Mouse (Mus musculus) left cerebral cortex, postnatal 14 days (tissue): ENCODE measurements at regions not wholly inside any gene's neighbourhood (a gene's known extent, or its start where the extent isn't known, plus 50 kb on each side); places are given as distances from the start of the nearest gene placed in this dataset.

Experiments
- DNase-seq, 2 experiments: peaks; one replicate each; pipeline ENCODE4 v3.0.0; 2021 to 2022; ENCODE audit warnings: low spot score in 2 of 2, mixed read lengths in 1 of 2
- intact Hi-C: fragments of 180-260 bp; cut with DNase I; formaldehyde crosslinking; loops from one replicate; pipeline ENCODE4 v1.15.1; 2025

DNA sequence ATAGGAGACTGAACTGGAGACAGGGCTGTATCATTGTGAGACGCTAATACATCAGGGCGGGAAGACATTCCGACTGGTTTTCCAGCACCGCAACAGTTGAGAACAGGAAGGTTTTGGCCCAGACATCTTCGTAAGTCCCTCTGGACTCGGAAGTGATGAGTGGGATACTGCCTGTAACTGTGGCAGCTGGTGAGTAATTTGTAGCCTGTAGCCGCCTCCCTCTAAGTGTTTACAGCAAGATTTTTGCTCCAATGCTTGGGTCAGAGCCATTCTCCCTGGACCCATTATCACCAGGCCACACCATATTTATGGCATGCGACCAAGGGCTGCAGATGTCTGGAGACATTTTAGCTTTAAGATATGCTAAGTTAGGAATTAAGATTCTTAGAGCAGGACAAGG is 351.5 kb downstream of the Etnk1 start:
- no peak for DNase-seq
- intact Hi-C loops = no loop called here

- DNase-seq = no peak
- intact Hi-C loops = no loop called here
Observed at GRCm38 (mm10) chr6:143519668-143520067, 352.6 kb downstream of the Etnk1 start.

DNA sequence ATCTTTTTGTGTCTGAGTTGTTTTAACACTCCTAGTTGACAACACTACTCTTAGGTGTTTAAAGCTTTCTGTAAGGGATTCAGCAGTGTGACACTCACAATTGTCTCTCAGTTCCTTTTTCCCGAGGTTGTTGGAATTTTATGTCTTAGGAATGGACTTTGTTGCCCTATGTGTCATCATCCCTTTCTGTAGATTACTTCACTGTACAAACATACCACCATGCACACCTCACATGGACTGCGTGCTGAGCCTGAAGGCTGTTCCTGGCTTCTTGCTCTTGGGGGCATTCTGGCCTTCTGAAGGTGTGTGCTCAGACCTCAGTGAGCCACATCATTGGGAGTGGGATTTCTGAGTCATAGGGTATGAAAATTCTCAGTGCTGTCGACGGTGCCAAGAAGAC is 358.1 kb downstream of the Etnk1 start:
- DNase-seq = no peak
- intact Hi-C loops = no loop called here

GRCm38 (mm10) chr6:143528898-143529297 is 361.9 kb downstream of the Etnk1 start:
- no peak for DNase-seq
- intact Hi-C loops = no loop called here

GRCm38 (mm10) chr6:143530372-143531224 is 363.6 kb downstream of the Etnk1 start:
- intact Hi-C loops = no loop called here
- no peak for DNase-seq

- peak in 1 of 2 experiments; percentile 9 for DNase-seq
Observed at GRCm38 (mm10) chr6:143531477-143531876, 364.5 kb downstream of the Etnk1 start.

GRCm38 (mm10) chr6:143532380-143532779 is 365.4 kb downstream of the Etnk1 start:
- intact Hi-C loops = no loop called here
- no peak for DNase-seq

More at GRCm38 (mm10) chr6:143531477-143531876, 364.5 kb downstream of the Etnk1 start:
- intact Hi-C loops = no loop called here

DNA sequence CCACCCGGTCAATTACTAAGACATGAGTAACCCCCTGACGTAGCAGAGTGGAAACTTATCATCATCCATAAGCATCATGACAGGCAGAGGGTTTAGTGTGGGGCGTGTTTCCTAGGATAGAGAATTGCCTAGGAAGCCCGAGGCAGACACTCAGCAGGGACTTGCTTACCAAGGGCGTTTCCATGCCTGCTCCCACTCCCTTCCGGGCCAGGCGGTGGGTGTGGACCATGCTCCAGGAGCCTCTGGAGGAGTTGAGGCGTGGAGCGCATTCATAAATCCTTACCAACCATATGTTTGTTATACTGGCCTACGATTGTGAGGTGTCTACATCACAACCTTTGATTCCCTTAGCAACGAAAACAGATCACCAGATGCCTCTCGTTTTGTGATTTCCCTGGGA is 368.2 kb downstream of the Etnk1 start:
- peak; percentile 12 to 15 for DNase-seq

GRCm38 (mm10) chr6:143535726-143536125 is 368.7 kb downstream of the Etnk1 start:
- peak; percentile 12 to 20 for DNase-seq
- intact Hi-C loops = no loop called here

More for the DNA sequence above, 368.2 kb downstream of the Etnk1 start:
- intact Hi-C loops = no loop called here

DNA sequence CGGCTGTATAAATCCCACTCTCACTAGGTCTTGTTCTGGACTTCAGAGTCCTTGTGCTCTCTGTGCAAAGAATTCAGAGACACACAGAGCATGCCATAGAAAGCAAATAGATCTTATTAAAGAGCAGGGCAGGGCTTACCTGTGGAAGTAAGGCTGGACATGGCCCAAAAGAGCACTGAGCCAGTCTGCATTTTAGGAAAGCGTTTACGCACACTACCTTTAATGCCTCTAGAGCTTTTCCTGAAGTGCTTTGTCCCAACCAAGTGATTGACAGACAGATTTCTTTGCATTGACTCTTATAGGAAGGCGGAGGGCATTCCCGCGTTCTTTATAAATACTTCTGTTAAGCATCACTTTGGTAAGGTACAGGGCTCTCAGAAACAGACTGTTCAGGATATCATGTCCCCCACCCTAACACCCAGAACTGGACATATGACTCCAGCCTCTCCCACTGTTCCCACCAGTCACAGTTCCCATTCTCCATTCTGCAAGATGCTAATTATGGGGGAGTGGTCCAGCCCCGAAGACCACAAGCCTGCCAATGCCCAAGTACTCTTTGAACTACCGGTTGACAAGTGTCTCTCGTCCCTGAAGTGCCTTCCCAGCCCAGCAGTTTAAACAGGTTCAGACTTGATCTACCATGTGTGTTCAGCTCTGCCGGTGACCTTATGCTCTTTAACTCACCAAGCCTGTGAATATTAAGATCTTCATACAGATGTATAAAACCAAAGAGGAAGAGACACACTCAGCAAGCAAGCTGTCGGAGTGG is 369.7 kb downstream of the Etnk1 start:
- intact Hi-C loops = no loop called here
- DNase-seq = no peak

DNA sequence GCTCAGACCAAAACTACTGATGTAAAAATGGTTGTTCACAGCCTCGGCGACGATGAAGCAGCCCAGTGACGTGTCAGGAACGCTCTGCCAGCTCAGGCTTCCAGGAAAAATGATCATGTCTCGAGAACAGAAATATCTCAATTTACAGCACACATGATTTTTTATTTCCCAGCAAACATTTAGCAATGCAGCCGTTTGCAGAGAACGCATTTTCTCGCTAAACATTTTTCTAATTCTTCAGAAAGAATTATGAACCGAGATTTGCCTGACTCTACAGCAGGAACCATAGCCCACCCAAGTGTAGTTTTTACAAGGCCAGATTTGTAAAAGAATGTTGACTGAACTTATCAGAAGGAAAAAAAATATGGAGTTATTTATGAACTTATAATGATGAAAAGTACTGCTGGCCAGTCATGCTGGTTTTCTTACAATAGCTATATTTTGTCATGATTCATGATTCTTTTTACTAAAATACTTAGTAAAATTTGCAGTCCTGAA is 380.4 kb downstream of the Etnk1 start:
- DNase-seq = no peak
- intact Hi-C loops = no loop called here

DNA sequence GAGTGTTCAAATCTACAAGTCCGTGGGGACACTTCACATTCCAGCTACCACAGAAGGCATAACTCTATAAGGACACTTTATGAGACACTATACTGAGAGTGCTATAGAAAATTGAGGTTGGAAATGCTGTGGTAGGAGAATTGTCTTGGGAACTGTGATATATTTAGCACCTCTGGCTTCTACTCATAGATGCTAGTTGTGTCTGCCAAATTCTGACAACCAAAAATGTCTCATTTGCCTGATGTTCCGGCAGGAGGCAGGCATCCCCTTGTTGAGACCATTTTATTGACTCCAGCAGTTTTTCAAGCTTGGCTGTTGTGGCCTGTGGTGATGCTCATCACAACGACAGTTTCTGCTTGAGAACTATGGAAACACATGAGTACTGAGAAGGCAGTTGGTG is 387.9 kb downstream of the Etnk1 start:
- DNase-seq = peak; percentile 21 to 72
- intact Hi-C loops = no loop called here

GRCm38 (mm10) chr6:143558046-143558884 is 391.2 kb downstream of the Etnk1 start:
- DNase-seq = no peak
- intact Hi-C loops = no loop called here

DNA sequence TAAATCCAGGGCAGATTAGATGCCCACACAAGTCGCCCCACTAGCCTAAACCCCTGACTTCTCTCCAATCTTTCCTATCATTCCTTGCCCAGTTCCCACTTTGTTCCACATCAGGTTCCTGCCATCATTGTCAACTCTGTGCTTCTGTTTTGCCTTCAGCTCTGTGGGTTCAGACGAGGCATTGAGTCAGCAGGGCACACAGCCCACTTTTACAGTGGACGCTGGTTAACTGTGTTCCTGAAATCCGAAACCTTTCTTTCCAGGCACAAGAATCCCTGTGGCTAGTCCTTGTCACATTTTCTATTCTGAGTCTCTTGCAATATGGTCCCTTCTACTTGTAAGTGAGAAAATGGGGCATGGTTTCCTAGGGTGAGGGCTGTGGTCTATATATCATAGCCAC is 392.3 kb downstream of the Etnk1 start:
- no peak for DNase-seq
- intact Hi-C loops = no loop called here

DNA sequence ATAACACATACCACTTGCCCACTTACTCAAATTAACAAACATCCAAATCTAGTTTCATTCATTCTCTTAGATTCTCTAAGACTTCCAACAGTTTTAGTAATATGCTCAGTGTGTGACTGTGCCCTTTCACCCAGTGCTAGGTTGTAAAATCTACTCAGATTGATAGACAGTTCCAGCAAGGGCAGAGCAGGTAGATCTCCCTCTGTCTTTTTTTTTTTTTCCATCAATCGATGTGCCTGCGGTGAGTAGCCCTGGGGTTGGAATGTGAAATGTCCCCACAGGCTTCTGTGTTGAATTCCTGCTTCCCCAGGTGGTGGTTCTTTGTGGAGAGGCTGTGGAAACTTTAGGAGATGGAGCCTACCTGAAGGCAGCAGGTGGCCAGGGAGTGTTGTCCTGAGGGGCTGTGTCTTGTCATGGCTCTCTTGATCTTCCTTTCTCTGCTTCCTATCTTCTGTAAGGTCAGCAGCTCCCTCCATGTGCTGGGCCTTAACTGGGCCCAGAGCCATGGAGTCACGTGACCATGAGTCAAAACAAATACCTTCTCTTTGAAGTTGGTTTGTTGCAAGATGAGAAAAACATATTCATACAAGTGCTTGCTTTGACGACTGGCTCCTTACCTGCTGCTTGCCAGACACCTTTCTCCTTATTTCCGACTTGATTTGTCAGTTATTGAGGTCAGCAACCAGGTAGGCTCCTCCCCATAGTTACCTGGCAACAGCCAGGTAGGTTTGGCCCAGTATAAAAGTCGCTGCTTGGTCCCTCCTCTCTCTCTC is 394.5 kb downstream of the Etnk1 start:
- intact Hi-C loops = no loop called here
- no peak for DNase-seq

DNA sequence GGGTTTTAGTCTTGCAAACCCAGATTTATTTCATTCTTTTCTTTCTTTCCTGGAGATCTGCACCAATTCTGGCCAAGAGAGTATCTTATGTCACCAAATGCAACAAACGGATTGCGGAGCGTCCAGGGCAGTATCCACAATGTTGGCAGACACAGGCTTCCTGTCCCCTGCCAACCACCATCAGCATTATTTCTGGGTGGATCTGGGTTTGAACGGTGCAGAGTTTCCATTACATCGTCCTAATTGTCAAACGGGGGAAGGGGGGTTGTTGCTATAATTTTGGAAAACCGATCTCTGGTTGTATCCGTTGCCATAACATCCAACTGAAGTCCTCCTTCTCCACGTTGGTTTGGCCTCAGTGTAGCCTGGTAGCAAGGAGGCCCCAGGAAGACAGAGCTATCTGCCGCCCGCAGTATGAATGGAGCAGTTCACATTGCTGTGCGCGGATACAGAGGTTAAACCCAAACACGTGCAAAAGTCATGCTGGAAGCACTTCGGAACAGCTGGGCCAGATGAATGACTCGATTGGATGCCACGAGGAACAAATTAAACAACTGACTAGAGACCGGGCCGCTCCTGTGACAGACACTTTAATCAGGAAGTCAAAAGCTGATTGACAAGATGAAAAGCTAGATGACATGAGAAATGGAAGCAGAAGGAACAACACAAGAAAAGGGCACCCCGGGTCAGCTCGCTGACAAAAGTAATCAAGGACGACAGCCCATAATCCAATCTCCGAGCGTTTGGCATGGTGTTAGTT is 404.5 kb downstream of the Etnk1 start:
- intact Hi-C loops = no loop called here
- no peak for DNase-seq

DNA sequence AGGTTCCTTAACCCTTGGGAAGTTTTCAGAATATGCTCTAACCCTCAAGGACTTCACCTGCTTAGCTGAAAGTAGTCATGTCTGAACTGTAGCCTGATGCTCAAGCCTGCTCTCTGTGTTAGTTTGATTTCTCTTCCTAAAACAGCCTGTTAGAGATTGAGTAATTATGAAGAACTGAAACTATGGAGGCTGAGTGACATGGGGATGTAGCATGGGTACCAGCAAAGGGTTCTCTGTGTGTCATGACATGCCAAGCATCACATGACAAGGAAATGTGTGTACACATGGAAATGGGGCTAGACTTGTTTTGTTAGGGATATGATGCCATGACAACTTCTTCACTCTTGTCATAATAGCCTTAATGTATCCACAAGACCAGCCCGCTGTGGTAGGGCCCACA is 412.2 kb downstream of the Etnk1 start:
- intact Hi-C loops = no loop called here
- no peak for DNase-seq

GRCm38 (mm10) chr6:143589666-143590065 is 422.6 kb downstream of the Etnk1 start:
- intact Hi-C loops = no loop called here
- no peak for DNase-seq
